ENCODE assay signal across 7 mouse cellular contexts in genomic region chr5:88630883-88631282, GRCm38 (mm10). TPM values are rescaled to one million over a fixed set of nuclear protein-coding genes. Genes with fewer than 3 reads are reported as not detected.
A peak's percentile ranks its signal among the peaks of the same experiment; 100 is the strongest.
DNase-seq lines count a peak whose midpoint lies in the region; ATAC-seq lines count a peak whose summit lies in the region.

No protein-coding gene starts in this region.

- peak; percentile 26 to 37 for DNase-seq in spleen, postnatal 36 days (ENCODE audit: low spot score in 2 of 2)
- no peak for DNase-seq in spleen, postnatal 14 days (ENCODE audit: low spot score in 2 of 2)
- DNase-seq in adrenal gland, postnatal 36 days: peak; percentile 78 to 80
- DNase-seq in kidney, adult 8-10 months: peak; percentile 45 to 56
- no peak for DNase-seq in left cerebral cortex, adult 11 months (ENCODE audit: low spot score)

- peak; percentile 56; the same call in 1 of the 2 replicates for ATAC-seq in neutrophil, adult 5-6 weeks (ENCODE audit: extremely low read depth, insufficient number of reproducible peaks, low FRiP score, poor library complexity, severe bottlenecking)
- no peak for ATAC-seq in erythroblast, adult 5-6 weeks (replicated peaks; ENCODE audit: low FRiP score, poor library complexity, severe bottlenecking)

RNA-seq across cellular contexts. Expression of gene Grsf1, which starts 45.1 kb away (rescaled TPM):
- 100 to 1,000 TPM; 120 to 151 TPM for total RNA-seq in adrenal gland, postnatal 36 days (2021)
- 49.4 and 70.2 TPM in 2 replicates for total RNA-seq in neutrophil, adult 5-6 weeks (2017)
- 15.9 and 26.3 TPM in 2 replicates for total RNA-seq in erythroblast, adult 5-6 weeks (2015; ENCODE audit: low replicate concordance)
- total RNA-seq in erythroblast, adult 5-6 weeks (2017; ENCODE audit: low replicate concordance): 17.6 and 31.3 TPM in 2 replicates

Comparison
In these comparisons a context has a peak if more than half of its experiments do, and no peak if none do; other contexts are left out.
1. DNase-seq: peak in spleen, postnatal 36 days (2 of 2), adrenal gland, postnatal 36 days (2 of 2) and kidney, adult 8-10 months (2 of 2); none in spleen, postnatal 14 days (0 of 2) and left cerebral cortex, adult 11 months (single experiment).